Mouse (Mus musculus): Measurements from ENCODE around the gene Kcnj9.

Gene Kcnj9

GRCm38 (mm10) chr1:172271208-172271607, 57.9 kb downstream of the Kcnj9 start:
- TF ChIP-seq GATA4 (IDR thresholded peaks at IDR 0.05; ENCODE audit: insufficient replicate concordance, low read length): no peak

Measured in liver, adult (tissue).